Mouse (Mus musculus) gastrocnemius, postnatal 4 days (tissue): Measurements from ENCODE around the gene Lrrfip1. TPM values are rescaled to one million over a fixed set of nuclear protein-coding genes. Genes with fewer than 3 reads are reported as not detected.
A peak's percentile ranks its signal among the peaks of the same experiment; 100 is the strongest.

Experiments
- DNase-seq, 2 experiments: peaks; one replicate each; pipeline ENCODE4 v3.0.0; 2021 to 2022; ENCODE audit warnings: low spot score in 2 of 2, mixed read lengths in 2 of 2
- total RNA-seq, 2 experiments: library from RNA; stranded (reverse); gene quantifications; 2 replicates each; pipeline ENCODE4 v1.2.3; 2021

Gene Lrrfip1
- total RNA-seq, 2 experiments from 2014 or later, result 206 to 229 TPM

DNA sequence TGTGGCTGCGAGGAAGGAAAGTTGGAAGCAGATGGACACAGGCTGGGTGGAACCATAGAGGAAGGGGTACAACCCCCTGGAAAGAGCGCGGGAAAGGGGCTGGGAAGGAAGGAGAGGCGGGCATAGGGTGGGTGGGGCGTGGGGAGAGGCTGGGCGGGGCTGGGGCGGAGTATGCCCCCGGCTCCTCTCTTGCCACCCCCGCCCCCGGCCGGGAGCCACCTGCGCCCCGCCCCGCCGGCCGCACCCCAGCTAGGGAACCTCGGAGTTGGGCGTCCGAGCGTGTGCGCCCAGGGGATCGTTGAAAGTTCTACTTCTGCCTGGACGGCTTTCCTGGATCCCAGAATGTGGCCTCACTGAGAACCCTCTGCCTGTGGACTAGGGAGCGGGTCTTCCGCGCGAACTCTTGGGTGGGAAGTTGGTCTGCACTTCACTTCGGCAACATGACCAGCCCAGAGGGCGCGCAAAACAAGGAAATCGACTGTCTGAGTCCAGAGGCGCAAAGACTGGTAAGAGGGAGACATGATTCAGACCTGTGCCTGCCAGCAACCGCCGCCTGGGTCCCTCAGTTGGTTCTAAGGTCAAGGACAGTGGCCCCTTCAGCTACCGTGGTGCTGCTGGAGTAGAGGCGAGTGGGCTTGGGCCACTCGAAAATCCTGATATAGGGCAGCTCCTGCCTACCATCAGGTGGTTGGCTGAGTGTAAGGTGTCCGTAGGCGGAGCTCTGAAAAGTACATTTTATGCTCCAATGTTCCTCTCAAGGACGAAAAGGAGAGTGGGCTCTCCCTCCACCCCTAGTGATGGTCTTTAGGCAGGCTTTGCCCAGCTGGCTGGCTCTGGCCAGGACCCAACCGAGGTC is 54.9 kb downstream of the Lrrfip1 start:
- peak; percentile 57 to 68 for DNase-seq

DNA sequence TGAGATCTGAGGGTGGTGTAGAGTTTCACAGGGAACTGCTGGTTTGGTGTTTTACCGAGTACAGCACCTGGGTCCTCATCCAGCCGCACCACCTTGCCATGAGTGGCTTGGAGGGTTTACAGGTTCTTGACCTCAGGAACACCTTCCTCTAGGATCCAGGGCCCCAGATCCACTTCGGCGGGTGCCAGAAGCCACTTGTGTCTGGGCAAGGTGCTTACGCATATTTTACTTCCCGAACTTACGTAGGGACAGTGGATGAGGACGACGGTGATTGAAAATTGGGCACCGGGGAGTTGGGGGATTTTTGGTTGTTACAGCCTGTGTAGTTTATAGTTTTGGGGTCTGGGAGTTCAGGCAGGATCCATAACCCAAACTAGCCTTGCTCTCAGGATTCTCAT is 55.5 kb downstream of the Lrrfip1 start:
- DNase-seq, result no peak

DNA sequence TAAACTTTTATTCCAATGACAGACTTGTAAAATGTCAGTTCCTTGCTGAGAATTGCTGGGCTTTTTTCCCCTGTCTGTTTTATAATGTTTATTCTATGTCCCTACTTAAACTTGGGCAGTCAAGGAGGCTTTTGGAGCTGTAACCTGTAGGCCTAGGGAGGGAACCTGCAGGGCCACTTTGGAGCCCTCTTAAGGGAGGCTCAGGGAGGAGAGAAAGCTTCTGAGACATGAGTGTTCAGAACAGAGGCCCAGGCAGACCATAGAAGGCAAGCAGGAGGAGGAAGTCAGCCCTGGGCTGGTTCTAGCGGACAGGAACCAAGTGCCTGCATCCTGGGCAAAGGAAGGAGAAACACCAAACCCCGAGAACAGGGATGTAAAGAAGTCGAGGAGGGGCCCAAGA is 56.3 kb downstream of the Lrrfip1 start:
- DNase-seq, result no peak

DNA sequence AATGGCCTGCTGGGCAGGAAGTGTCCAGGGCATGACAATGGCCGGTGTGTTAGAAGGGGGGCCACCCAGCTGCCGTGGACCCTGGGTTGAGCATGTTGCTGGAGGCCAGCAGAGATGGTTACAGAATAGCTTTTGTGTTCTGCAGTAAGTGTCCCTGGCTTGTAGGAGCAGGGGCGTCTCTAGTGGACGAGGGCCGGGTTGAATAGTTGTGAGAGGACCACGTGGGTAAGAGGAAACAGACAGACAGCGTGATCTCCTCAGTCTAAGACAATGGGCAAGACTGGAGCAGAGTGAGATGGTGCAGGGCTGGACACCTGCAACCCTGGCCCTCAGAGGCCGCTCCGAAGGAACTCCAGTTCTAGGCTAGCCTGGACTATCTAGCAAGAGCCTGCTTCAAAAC is 57.2 kb downstream of the Lrrfip1 start:
- DNase-seq, result no peak

DNA sequence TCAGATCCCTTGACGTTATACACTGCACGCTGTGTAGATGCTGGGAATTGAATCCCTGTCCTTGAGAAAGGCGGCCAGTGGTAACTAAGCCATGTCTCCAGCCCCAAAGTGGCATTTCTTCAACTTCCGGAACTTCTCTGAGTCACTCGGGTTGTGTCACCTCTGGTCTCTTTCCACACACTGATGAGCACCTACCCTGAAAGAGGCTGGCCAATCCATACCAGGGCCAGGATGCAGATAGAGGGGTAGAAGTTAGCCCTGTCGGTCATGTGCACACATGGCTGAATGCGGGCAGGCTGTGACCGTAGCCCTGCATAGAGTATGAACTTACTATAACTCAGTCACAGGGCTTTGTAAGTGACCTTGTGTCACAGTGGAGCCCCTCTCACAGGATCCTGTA is 57.9 kb downstream of the Lrrfip1 start:
- DNase-seq, result no peak

DNA sequence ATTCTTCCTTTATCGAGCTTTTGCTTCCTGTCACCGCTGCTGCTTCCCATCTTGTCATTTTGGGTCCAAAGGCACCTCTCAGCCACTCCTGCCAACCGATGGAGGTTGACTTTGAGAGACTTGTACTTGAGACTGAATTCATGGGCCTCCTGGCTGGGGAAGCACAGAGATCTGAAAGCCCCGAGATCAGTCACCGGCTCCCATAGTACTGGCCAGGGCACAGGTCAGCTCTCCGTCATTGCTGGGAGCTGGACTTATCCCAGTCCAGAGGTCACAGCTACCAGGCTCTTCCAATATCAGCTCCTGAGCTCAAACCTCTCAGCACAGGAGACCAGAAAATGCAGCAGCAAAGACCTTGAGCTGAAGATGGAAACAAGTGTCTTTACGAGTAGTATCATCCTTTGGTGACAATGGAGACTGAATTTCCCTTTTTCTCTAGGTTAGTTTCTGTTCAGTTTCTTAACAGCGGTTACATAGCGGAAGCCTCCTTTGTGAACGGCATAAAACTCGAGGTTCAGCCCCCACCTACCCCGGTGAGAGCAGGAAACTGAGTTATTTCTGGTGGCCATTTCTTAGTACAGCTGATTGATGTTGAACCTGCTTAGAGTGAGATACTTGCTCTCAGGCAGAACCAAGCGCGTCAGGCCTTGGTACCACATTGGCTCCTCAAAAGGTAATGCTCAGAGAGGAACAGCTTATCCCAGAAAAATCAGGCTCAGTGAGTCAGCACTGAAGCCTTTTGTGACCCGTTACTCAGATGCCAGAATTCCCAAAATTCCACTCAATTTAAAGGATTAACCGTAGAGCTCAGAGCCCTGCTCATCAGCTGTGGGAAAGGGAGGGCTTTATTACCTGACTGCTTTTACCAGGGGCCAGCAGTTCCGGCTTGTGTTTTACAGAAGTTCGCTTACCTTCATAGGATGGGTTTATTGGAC is 59.0 kb downstream of the Lrrfip1 start:
- no peak for DNase-seq

DNA sequence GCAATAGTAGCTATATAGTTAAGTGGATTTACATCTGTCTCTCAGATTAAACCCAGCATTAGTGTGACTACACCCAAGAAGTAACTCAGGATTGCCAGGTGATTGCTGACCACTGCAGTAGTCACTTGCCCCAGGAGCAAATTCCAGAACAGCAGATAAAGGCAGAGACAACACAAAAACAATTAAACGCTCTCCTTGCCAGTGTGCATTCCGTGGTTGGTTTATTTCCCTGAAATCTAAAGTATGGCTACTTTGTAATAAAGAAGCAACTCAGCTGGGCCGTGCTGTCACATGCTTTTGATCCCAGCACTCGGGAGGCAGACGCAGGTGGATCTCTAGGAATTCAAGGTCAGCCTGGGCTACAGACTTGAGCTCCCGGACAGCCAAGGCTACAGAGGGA is 59.7 kb downstream of the Lrrfip1 start:
- no peak for DNase-seq

DNA sequence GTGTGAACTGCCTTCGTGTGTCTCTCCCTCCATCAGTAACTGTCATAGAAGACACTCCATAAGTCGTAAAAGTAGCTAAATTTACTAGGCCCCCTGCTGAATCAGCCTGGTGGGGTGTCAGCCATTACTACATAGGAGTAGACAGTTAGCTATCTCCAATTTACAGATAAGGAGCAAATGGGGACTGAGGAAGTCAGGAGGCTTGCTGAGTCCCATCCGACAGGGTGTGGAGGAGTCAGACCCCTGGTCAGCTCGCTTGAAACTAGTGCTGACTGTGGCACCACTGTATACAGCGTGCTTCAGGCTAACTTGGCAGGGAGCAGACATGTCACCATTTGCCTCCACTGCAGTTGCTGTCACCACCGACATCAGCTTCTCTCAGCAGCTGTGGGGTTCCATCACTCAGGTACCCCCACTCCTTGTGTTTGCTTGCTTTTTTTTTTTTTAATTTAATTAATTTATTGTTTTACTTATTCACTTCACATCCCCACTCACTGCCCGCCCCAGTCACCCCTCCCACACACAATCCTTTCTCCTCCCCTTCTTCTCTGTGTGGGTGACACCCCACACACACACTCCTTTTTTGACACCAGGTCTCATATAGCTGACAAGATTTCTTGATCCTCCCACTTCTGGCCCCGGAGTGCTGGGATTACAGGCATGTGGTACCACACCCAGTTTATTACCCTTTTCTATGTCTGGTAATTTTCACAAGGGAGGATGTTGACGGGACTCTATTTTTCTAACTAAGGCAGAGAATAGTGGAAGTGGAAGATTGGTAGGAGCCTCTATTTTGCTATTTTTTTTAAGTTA is 61.5 kb downstream of the Lrrfip1 start:
- DNase-seq, result no peak

DNA sequence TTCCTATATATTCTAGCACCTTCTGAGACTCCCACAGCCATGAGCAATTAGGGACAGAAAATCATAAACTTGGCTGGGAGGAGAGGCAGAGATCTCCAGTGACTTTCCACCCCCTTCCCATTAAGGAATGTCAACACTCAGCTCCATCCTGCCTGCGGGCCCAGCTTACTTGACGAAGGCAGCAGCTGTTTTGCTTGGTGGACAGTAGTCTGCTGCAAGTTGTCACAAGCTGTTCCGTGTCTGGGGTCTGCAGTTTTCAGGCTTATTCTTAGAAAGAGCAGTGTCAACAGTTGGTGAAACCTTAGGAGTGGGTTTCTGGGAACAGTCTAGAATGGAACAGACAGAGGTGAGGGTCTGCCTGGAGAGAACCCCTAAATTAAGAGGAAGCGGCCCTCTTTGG is 62.6 kb downstream of the Lrrfip1 start:
- no peak for DNase-seq

DNA sequence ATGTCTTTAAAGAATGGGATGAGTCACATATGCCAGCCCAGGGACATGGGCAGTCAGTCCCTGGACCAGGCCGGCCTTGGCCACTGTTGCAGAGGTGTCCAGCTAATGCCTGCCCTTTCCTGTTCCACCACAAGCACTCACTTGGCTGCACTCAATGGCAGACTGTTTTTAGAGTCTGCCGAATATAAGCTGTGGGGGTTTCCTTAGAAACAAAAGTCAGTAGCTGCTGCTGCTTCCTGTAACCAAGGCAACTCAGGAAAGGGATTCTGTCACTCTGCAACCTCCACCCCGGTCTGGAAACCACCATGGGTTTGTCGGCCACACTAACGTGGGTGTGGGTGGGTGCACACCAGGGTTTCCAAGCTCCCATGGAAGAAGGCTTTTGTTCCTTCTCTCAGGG is 63.8 kb downstream of the Lrrfip1 start:
- no peak for DNase-seq

DNA sequence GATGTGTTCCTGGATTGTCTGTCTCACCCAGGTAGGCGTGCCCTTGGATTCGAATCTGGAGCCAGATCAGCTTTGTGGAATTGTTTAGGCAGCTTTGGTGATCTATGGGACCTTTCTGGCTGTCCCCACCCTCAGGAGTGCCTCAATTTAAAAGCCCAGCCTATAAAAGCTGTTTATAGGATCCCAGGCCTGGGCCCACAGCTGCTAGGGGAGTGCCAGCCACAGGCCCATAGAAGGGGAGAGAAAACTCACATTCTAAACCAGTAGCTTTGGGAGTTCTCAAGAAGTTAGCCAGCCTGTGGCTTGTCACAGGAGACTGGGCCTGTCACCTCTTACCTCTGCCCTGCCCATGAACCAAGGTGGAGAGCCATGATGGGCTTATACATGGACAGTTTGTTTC is 65.5 kb downstream of the Lrrfip1 start:
- DNase-seq, result no peak

DNA sequence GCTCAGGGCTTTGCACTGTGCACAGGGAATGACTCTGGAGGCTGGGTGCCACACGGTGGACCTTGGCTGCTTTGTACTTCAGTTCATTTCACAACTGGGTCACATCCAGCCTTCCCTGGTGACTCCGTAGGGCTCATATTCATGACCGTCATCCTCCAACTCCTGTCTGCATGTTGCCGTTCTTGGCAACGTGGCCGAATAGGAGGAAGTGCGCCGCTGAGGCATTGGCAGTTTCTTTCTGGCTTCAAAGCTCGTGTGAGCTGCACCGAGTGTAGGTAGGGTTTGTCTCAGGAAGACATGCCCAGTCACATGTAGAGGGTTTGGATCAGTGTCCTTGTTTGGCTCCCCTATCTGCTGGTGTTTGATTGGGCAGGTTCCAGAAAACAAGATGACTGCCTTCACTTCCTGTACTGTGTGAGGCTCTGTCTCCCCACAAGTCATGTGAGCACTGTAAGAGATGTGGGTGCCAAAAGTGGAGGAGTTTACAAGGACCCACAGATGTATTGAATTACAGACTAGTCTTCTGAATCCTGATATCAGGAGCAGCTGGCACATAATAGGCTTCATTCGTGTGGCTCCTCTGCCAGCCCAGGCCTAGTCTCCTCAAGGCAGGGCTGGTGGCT is 66.5 kb downstream of the Lrrfip1 start:
- DNase-seq, result no peak

DNA sequence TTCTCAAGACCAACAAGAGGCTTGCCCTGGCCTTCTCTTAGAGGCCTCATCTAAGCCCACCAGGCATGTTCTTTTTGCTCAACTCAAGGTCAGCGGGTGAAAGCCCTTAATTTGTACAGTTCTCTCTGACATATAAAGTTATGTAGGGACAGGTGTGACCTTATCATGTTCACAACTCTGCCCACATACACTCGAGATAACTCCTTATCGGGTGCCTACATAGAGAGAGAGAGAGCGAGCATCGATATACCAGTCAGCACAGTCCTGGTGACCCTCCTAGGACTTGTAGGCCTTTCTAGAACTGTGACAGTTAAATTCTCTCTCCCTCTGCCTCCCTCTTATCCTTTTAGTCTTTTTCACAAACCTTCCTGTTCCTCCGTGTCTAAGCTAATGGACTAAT is 67.5 kb downstream of the Lrrfip1 start:
- DNase-seq, result no peak

DNA sequence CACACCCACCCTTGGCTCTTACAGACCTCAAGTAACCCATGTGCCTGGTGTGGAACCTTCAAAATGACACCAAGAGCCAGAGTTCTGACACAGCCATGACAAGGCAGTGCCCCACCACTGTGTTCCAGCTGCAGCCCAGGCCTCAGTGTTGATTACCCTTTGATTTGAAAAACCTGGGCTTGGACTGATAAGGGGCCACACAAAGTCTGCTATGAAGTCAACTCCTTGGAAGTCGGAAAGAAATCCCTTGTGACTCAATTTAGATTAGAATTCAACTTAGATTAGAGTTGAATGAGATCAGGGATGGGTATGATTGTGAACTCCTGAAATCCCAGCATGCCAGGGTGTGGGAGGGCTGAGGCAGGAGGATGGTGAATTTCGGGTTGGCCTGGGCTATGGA is 68.1 kb downstream of the Lrrfip1 start:
- DNase-seq, result no peak

DNA sequence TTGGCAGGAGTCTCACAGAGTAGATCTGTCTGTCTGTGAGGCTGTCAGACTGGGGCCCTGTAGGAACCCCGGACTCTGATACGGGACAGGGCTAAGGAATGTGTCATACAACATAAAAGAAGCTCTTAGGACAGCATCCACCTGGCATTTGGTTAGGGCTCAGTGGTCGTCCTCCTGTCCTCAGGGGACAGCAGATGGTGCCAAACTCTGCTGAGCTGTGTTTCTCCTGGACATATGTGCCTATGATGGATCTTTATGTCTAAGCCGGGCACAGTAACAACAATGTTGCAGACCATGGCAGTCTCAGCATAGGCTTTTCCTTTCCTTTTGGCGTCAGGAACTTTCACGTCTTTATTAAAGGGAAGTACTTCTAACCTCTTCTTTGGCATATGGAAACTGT is 69.2 kb downstream of the Lrrfip1 start:
- DNase-seq, result no peak

DNA sequence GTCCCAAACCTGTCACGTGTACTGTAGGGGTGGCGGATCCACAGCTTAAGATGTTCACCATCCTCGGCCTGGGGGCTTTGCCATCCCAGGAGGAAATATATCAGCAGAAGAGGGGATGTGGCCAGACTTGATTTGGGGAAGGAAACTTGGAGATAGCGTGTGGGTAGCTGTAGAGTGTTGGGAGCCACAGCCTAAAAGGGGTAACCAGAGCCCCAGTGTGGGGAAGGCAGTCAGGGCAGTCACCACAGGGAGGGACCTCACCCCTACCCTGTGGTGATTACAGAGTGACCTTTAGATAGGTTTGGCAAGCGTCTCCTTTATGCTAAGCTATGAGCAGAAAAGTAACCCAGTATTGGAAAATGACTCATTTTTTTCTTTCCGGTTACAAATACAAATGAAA is 71.0 kb downstream of the Lrrfip1 start:
- DNase-seq, result no peak

DNA sequence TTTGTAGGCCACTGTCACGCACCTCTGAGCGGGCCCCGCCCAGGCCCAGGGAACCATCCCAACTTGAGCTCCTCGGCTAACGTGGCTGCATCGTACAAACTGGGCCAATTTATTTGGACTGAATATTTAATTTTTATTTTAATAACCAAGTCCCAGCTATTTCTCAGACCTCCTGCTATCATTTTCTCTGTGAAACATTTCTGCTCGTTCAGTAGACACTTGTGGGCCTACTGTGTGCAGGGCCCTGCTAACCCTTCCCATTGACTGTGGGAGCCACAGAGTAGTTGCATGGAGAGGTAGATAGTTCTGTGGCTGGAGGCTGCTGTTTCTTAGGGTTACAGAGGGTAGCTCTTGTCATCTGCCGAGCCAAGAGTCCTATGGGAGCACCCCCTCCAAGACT is 72.0 kb downstream of the Lrrfip1 start:
- no peak for DNase-seq

DNA sequence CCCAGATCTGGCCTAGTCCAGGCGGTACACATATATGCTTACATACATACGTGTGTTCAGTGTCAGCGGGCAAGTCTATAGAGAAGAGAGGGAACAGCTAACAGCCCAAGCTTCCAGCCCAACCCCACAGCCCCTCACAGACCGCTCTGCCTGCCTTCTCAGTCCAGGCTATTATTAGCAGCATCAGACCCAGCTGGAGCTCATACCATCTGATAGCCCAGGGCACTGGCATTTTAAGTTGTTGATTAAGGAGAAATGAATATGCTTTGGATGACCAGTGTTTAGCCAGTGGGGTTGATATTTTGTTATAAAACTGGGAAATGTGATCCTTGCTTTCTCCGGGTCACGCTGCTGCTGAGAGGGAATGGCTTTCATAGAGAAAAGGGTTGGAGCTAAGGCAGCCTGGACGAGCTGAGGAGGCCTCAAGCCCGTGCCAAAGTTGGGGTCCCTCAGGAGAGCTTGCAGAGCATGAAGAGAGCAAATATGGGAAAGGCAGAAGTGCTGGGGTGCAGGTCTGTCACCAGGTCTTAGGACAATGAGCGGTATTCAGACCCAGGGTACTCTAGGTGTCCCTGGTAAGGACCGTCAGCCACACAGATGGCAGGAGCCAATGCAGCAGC is 73.2 kb downstream of the Lrrfip1 start:
- DNase-seq, result no peak

DNA sequence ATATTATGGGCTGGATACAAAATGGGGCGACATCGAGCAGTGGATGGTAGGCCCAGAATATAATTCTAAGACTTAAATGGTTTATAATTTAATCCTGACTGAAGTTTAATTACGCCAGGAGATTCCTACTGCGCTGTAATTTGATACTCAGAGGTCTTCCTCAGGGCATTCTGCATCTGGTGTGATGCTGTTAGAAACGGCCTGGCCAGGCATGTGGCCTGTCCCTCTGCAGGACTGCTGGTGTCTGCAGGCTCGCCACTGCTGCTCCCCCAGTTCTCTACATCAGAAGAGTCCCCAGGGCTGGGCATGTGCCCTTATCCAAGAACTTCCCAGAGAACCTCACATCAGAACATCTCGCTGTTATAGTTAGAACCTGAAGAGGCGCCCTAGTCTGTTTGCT is 78.4 kb downstream of the Lrrfip1 start:
- no peak for DNase-seq

DNA sequence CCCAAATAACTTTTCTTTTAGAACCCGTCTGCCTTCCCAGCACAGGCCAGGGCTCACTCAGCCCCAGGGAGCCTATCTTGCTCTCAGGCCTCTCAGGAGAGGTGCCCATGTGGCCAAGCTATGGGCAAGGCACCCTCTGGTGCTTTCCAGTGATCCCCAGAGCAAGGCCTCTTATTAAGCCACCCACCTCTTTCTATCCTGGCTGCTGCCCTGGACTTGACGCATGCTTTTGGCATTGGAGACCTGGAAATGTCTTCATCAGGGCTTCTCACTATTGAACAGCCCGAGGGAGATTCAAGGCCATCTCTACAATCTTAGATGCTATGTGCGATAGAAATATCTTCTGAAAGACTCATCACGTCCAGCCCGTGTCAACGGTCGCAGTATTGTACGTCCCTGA is 78.9 kb downstream of the Lrrfip1 start:
- no peak for DNase-seq

DNA sequence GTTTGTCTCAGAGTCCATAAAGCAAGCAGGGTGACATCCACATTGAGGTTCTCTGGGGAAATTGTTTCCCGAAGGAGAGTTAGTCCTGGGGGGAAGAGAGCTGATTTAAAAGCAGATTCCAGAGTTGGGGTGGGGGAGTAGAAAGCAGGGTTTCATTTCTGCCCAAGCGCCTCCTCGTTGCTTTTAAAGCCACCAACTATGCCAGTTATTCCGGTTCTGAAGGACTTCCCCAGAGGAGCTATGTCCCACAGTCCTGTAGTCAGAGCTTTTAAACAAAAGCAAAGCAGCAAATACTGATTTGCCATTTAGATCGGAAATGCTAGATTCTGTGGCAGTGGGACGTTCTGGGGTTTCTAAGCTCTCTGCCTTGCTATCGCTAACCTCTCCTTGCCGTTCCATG is 79.4 kb downstream of the Lrrfip1 start:
- no peak for DNase-seq
